Comparison of ENCODE assay signal across 8 mouse cellular contexts in genomic region chr4:120866211-120866610, GRCm38 (mm10). TPM values are rescaled to one million over a fixed set of nuclear protein-coding genes. Genes with fewer than 3 reads are reported as not detected.
DNase-seq lines count a peak whose midpoint lies in the region; ATAC-seq lines count a peak whose summit lies in the region.

No protein-coding gene starts in this region.

- 6% methylated on average over 6 of the region's 6 CpGs for WGBS in hindbrain, embryonic 14.5 days

- H3K27ac ChIP-seq in hindbrain, embryonic 14.5 days, result no peak overlapping the region

- intact Hi-C loops in heart, postnatal 25 days (cut with DNase I), result no loop called here

- no peaks in the 10 kb centered on the region for H3K9me3 ChIP-seq in hindbrain, embryonic 14.5 days (ENCODE audit: control insufficient read depth, low read length)

- H3K27me3 ChIP-seq in hindbrain, embryonic 14.5 days (ENCODE audit: control insufficient read depth, insufficient read depth, low read length), result no peaks in the 10 kb centered on the region

- no peak overlapping the region for H3K4me3 ChIP-seq in hindbrain, embryonic 14.5 days (replicated peaks; ENCODE audit: low read length)

- H3K9ac ChIP-seq in hindbrain, embryonic 14.5 days, result peak overlapping the region; percentile 28; the same call in 1 of the 2 replicates

- DNase-seq in heart, postnatal 4 days, result peak; percentile 66
- DNase-seq in heart, postnatal 25 days (ENCODE audit: low spot score), result no peak
- peak; percentile 67 for DNase-seq in R1 (ENCODE audit: low read depth, low spot score)
- DNase-seq in hindbrain, embryonic 14.5 days (ENCODE audit: low spot score), result peak; percentile 48
- no peak for DNase-seq in layer of hippocampus, adult 11-12 months (ENCODE audit: low spot score)
- DNase-seq in cerebellum, postnatal 36 days, result no peak
- no peak for DNase-seq in layer of hippocampus, adult 8-10 months (ENCODE audit: low spot score in 2 of 2)

- no peak overlapping the region for H3K4me2 ChIP-seq in hindbrain, embryonic 14.5 days (replicated peaks)

- peaks cover 12% of the 10 kb centered on the region for H3K4me1 ChIP-seq in hindbrain, embryonic 14.5 days (replicated peaks; ENCODE audit: control insufficient read depth, insufficient read depth, low read length)

- peak; percentile 43; the same call in 1 of the 2 replicates for ATAC-seq in hindbrain, embryonic 14.5 days (ENCODE audit: low FRiP score)
- peak; percentile 89 for ATAC-seq in megakaryocyte progenitor cell, adult 5-6 weeks (replicated peaks; ENCODE audit: poor library complexity)

- no peaks in the 10 kb centered on the region for H3K36me3 ChIP-seq in hindbrain, embryonic 14.5 days (replicated peaks; ENCODE audit: control insufficient read depth, insufficient read depth)

RNA-seq across cellular contexts. Expression of gene Rims3, which starts 11.6 kb away (rescaled TPM):
- total RNA-seq in heart, postnatal 4 days (2021), result under 1 TPM; 0.21 to 0.29 TPM
- total RNA-seq in heart, postnatal 25 days (2021), result under 1 TPM in 1 of 2 experiments, not detected in 1; 0.05 TPM
- polyA plus RNA-seq in hindbrain, embryonic 14.5 days (2014; fragmentation: Nextera tagmentation; extraction: Ambion mirVana), result 26.2 and 29.6 TPM in 2 replicates
- total RNA-seq in megakaryocyte progenitor cell, adult 5-6 weeks (2015), result 0.02 and 0.07 TPM in 2 replicates
- 0.14 TPM in 1 of 2 replicates, not detected in the other for total RNA-seq in megakaryocyte progenitor cell, adult 5-6 weeks (2017)
- 10 to 100 TPM; 32.7 to 43.9 (median 40.0) TPM for total RNA-seq in layer of hippocampus, adult 8-10 months (2022)

RNA-seq across cellular contexts. Expression of gene Nfyc, which starts 34.8 kb away (rescaled TPM):
- total RNA-seq in heart, postnatal 4 days (2021), result 10 to 100 TPM; 90.3 to 96.0 TPM
- total RNA-seq in heart, postnatal 25 days (2021), result 10 to 100 TPM; 58.6 to 62.3 TPM
- polyA plus RNA-seq in hindbrain, embryonic 14.5 days (2014; fragmentation: Nextera tagmentation; extraction: Ambion mirVana), result 95.9 and 96.4 TPM in 2 replicates
- 60.6 and 69.9 TPM in 2 replicates for total RNA-seq in megakaryocyte progenitor cell, adult 5-6 weeks (2015)
- 40.8 and 41.5 TPM in 2 replicates for total RNA-seq in megakaryocyte progenitor cell, adult 5-6 weeks (2017)
- 10 to 100 TPM; 43.8 to 55.5 (median 45.9) TPM for total RNA-seq in layer of hippocampus, adult 8-10 months (2022)

RNA-seq across cellular contexts. Expression of gene Exo5, which starts 58.6 kb away (rescaled TPM):
- total RNA-seq in heart, postnatal 4 days (2021), result 1 to 10 TPM; 7.8 to 8.5 TPM
- total RNA-seq in heart, postnatal 25 days (2021), result 1 to 10 TPM; 3.9 to 4.4 TPM
- polyA plus RNA-seq in hindbrain, embryonic 14.5 days (2014; fragmentation: Nextera tagmentation; extraction: Ambion mirVana), result 23.2 and 29.6 TPM in 2 replicates
- total RNA-seq in megakaryocyte progenitor cell, adult 5-6 weeks (2015), result 16.2 and 18.7 TPM in 2 replicates
- 15.6 and 21.3 TPM in 2 replicates for total RNA-seq in megakaryocyte progenitor cell, adult 5-6 weeks (2017)
- total RNA-seq in layer of hippocampus, adult 8-10 months (2022), result 10 to 100 TPM; 11.9 to 16.2 (median 14.0) TPM

Comparison
In these comparisons a context has a peak if more than half of its experiments do, and no peak if none do; other contexts are left out.
1. DNase-seq: peak in heart, postnatal 4 days (single experiment), R1 (single experiment) and hindbrain, embryonic 14.5 days (single experiment); none in heart, postnatal 25 days (single experiment), layer of hippocampus, adult 11-12 months (single experiment), cerebellum, postnatal 36 days (0 of 2) and layer of hippocampus, adult 8-10 months (0 of 2).
2. RNA of gene Rims3, which starts 11.6 kb away (total RNA-seq): 32.7 to 43.9 TPM in layer of hippocampus, adult 8-10 months; 0.21 to 0.29 TPM in heart, postnatal 4 days, 0.05 TPM in heart, postnatal 25 days and 0.02 to 0.14 TPM in megakaryocyte progenitor cell, adult 5-6 weeks; every median in the first group is over 10 times any median in the second.